Mouse (Mus musculus): ENCODE data around the gene Fgfr2. TPM values are rescaled to one million over a fixed set of nuclear protein-coding genes. Genes with fewer than 3 reads are reported as not detected.

The Fgfr2 gene
- polyA plus RNA-seq, 1 experiment from 2014 or later = 24.1 TPM

DNA sequence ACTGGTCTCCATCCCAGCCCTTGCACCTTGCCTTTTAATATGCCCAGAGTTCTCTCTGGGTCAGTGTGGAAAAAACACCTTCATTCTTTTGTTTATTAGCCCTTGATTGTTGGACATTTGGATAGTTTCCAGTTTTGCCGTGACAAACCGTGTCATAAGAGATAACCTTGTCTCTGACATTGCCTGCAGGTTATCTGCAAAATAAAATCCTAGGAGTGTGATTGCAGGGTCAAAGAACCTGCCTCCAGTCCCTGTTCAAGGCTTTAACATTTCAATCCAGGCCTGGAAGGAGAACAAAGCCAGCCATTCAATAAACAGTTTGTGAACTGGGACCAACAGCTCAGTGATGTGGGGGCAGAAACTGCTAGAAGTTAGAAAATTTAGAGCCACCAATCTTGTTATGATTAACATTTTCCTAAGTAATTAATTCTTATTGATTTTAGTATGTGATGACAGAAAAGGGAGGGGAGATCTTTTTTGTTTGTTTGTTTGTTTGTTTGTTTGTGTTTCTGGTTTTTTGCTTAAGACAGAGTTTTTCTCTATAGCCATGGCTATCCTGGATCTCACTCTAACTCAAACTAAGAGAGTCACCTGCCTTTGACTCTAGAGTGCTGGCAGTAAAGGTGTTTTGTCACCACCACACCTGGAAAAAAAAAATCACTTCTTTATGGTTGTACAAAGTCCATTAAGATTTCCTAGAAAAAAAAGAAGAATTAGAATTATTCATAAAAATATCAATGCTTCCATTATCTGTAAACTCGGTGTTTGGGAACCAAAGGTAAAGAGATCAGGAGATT is 537.3 kb downstream of the Fgfr2 start:
- no peaks in the 10 kb centered on the region for H3K36me3 ChIP-seq (ENCODE audit: control insufficient read depth, insufficient read depth, low read length)
- no peaks in the 10 kb centered on the region for H3K27me3 ChIP-seq (replicated peaks; ENCODE audit: control insufficient read depth, insufficient read depth, low read length)
- H3K4me2 ChIP-seq (ENCODE audit: low read length) = no peak overlapping the region
- H3K9ac ChIP-seq (ENCODE audit: low read depth, low read length) = no peak overlapping the region
- H3K4me3 ChIP-seq (ENCODE audit: low read length) = no peak overlapping the region
- ATAC-seq = no peak
- no peaks in the 10 kb centered on the region for H3K4me1 ChIP-seq (ENCODE audit: control insufficient read depth, insufficient read depth, low read depth, low read length)
- whole genome bisulfite sequencing = 73% methylated on average over 3 of the region's 3 CpGs
- H3K27ac ChIP-seq (ENCODE audit: low read depth, low read length) = no peak overlapping the region
- no peaks in the 10 kb centered on the region for H3K9me3 ChIP-seq (ENCODE audit: control insufficient read depth, low read length)

DNA sequence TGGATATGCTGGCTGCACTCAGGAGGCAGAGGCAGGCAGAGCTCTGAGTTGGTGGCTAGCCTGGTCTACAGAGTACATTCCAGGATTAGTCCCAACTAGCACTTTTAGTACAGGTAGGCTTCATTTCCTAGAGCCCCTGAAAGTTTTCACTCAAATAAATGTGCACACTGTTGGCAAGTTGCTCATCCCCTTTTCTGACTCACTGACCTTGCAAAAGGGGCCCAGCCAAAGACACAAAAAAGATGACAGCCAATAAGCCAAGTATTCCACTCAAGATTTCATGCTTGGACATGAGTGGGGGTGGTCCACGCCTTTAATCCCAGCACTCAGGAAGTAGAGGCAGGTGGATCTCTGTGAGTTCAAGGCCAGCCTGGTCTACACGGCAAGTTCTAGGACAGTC is 541.7 kb downstream of the Fgfr2 start:
- WGBS = 95% methylated on average over 2 of the region's 2 CpGs
- Histone ChIP-seq H3K27ac (ENCODE audit: low read depth, low read length) (no peak overlapping the region), H3K4me2 (ENCODE audit: low read length) (no peak overlapping the region), H3K9me3 (ENCODE audit: control insufficient read depth, low read length) (no peaks in the 10 kb centered on the region), H3K4me3 (ENCODE audit: low read length) (no peak overlapping the region), H3K36me3 (ENCODE audit: control insufficient read depth, insufficient read depth, low read length) (no peaks in the 10 kb centered on the region), H3K4me1 (ENCODE audit: control insufficient read depth, insufficient read depth, low read depth, low read length) (peaks cover 3% of the 10 kb centered on the region), H3K9ac (ENCODE audit: low read depth, low read length) (no peak overlapping the region), H3K27me3 (replicated peaks; ENCODE audit: control insufficient read depth, insufficient read depth, low read length) (no peaks in the 10 kb centered on the region)
- ATAC-seq = no peak

DNA sequence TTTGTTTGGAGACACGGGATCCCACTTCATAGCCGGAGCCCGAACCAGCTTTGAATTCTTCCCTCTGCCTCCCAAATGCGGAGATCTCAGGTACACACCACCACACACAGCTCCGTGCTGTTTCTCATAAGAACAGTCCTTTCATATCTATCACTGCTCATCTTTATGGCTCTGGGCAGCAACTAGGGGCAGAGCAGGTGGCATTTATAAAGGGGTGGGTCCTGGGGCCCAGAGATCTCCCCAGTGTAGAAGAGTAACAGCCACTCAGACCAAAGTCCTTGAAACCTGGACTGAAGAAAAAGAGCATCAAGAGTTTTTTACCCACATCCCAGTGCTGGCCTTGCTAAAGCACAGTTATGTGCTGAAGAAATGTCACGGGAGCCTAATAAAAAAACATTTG is 542.6 kb downstream of the Fgfr2 start:
- Histone ChIP-seq H3K27ac (ENCODE audit: low read depth, low read length) (no peak overlapping the region), H3K36me3 (ENCODE audit: control insufficient read depth, insufficient read depth, low read length) (no peaks in the 10 kb centered on the region), H3K9me3 (ENCODE audit: control insufficient read depth, low read length) (no peaks in the 10 kb centered on the region), H3K4me1 (ENCODE audit: control insufficient read depth, insufficient read depth, low read depth, low read length) (peaks cover 4% of the 10 kb centered on the region), H3K4me3 (ENCODE audit: low read length) (no peak overlapping the region), H3K27me3 (replicated peaks; ENCODE audit: control insufficient read depth, insufficient read depth, low read length) (no peaks in the 10 kb centered on the region), H3K4me2 (ENCODE audit: low read length) (no peak overlapping the region), H3K9ac (ENCODE audit: low read depth, low read length) (no peak overlapping the region)
- no peak for ATAC-seq
- WGBS = 86% methylated on average over 6 of the region's 6 CpGs

DNA sequence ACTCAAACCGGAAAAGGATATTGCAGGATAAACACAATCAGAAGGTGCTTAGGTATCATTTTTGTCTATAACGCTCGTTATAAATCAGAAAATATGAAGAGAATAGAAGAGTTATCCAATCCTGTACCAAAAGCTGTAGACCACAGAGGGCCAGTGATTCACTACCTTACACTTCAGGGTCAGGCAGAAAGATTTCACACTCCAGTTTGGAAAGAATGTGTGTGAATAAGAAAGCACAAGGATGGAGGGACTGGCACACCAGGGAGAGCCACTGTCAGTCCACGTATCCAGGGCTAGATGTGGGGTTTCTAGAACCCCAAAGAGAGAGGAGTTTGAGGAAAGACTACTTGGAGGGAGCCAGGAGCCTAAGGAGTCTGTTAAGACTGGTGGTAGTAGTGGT is 546.3 kb downstream of the Fgfr2 start:
- H3K4me2 ChIP-seq (ENCODE audit: low read length) = peak overlapping the region; percentile 80
- 65% methylated on average over 4 of the region's 4 CpGs for WGBS

DNA sequence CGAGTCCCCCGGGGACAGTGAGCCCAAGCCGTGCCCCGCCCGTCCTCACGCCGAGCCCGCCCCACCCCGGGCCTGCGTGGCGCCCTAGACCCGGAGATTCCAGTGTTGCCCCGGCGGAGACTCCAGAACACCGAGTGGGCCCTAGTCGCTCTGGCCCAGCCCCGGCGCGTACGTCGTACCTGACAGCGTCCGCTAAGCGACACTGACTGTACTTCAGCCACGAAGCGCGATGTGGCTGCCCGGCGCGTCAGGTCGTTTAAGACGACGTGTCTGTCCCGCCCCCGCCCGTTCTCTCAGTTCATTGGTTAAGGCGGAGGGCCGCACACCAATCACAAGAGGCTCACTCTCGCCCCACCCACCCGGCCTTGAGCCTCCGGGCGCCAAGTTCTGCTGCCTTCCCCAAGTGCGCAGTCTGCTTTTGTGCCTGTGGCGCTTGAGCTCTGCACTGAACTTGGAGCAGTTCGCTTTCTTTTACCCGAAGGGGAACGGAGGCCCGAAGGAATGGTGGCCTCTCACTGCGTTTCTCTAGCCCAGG is 547.0 kb downstream of the Fgfr2 start, which contains the start of gene Oat:
TSS of gene Oat (minus strand) at position 283 of the 535 bp plus-strand sequence.
- Histone ChIP-seq H3K4me3 (ENCODE audit: low read length) (peak within 1 kb of the TSS; percentile 88), H3K9me3 (ENCODE audit: control insufficient read depth, low read length) (no peaks in the 10 kb centered on the region), H3K27ac (ENCODE audit: low read depth, low read length) (peak within 1 kb of the TSS; percentile 92), H3K9ac (ENCODE audit: low read depth, low read length) (peak within 1 kb of the TSS; percentile 77), H3K27me3 (replicated peaks; ENCODE audit: control insufficient read depth, insufficient read depth, low read length) (no peaks in the 10 kb centered on the region), H3K4me2 (ENCODE audit: low read length) (peak within 1 kb of the TSS; percentile 80), H3K4me1 (ENCODE audit: control insufficient read depth, insufficient read depth, low read depth, low read length) (peaks cover 7% of the 10 kb centered on the region), H3K36me3 (ENCODE audit: control insufficient read depth, insufficient read depth, low read length) (no peaks in the 10 kb centered on the region)
- WGBS = under 1% methylated on average over 44 of the region's 49 CpGs
- ATAC-seq = peak; percentile 97

More for the DNA sequence above, 546.3 kb downstream of the Fgfr2 start:
- Histone ChIP-seq H3K27ac (ENCODE audit: low read depth, low read length) (no peak overlapping the region), H3K36me3 (ENCODE audit: control insufficient read depth, insufficient read depth, low read length) (no peaks in the 10 kb centered on the region), H3K4me1 (ENCODE audit: control insufficient read depth, insufficient read depth, low read depth, low read length) (peaks cover 4% of the 10 kb centered on the region), H3K9ac (ENCODE audit: low read depth, low read length) (no peak overlapping the region), H3K4me3 (ENCODE audit: low read length) (no peak overlapping the region), H3K27me3 (replicated peaks; ENCODE audit: control insufficient read depth, insufficient read depth, low read length) (no peaks in the 10 kb centered on the region), H3K9me3 (ENCODE audit: control insufficient read depth, low read length) (no peaks in the 10 kb centered on the region)
- ATAC-seq = no peak

DNA sequence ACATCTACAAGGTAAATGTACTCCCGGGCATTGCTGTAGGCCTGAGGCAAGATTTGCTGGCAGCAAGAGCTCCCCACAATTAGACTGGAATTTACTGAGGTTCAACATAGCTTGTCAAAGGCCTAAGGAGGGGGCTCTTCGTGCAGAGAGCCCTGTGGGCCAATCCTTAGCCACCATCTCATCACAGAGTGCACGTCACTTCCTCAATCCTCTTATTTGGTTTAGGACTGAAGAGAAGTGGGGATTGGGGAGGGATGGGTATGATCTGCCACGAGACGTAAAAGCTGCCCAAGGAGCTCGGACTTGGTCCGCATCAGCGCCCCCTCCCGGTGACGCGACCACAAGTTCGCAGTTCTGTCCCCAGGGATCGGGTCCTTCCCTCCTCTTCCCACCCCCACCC is 547.5 kb downstream of the Fgfr2 start:
- peak overlapping the region; percentile 80 for H3K4me2 ChIP-seq (ENCODE audit: low read length)
- 0% methylated on average over 13 of the region's 13 CpGs for whole genome bisulfite sequencing

DNA sequence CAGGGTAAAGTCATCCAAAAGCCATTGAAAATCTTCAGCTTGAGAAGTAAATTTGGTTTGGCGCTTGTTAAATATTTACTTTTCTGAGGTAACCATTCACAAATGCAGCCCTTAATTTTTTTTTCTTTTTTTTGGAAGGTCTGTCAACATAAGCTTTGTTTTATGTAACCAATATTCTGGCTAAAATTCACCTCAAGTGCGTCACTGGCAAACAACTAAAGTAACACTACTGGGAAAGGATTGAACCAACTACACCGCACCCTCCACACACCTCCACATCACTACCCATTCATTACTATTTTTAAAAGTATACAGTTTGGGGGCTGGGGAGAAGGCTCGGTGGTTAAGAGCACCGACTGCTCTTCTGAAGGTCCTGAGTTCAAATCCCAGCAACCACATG is 548.5 kb downstream of the Fgfr2 start:
- no peak overlapping the region for H3K27ac ChIP-seq (ENCODE audit: low read depth, low read length)
- no peak overlapping the region for H3K9ac ChIP-seq (ENCODE audit: low read depth, low read length)
- no peak overlapping the region for H3K4me2 ChIP-seq (ENCODE audit: low read length)
- no peaks in the 10 kb centered on the region for H3K27me3 ChIP-seq (replicated peaks; ENCODE audit: control insufficient read depth, insufficient read depth, low read length)
- 89% methylated on average over 5 of the region's 5 CpGs for WGBS
- no peak overlapping the region for H3K4me3 ChIP-seq (ENCODE audit: low read length)
- H3K4me1 ChIP-seq (ENCODE audit: control insufficient read depth, insufficient read depth, low read depth, low read length) = peaks cover 7% of the 10 kb centered on the region
- no peaks in the 10 kb centered on the region for H3K36me3 ChIP-seq (ENCODE audit: control insufficient read depth, insufficient read depth, low read length)
- no peaks in the 10 kb centered on the region for H3K9me3 ChIP-seq (ENCODE audit: control insufficient read depth, low read length)
- no peak for ATAC-seq

More for the DNA sequence above, 547.5 kb downstream of the Fgfr2 start:
- Histone ChIP-seq H3K27ac (ENCODE audit: low read depth, low read length) (peak overlapping the region; percentile 92), H3K9ac (ENCODE audit: low read depth, low read length) (peak overlapping the region; percentile 77), H3K27me3 (replicated peaks; ENCODE audit: control insufficient read depth, insufficient read depth, low read length) (no peaks in the 10 kb centered on the region), H3K4me3 (ENCODE audit: low read length) (peak overlapping the region; percentile 88), H3K36me3 (ENCODE audit: control insufficient read depth, insufficient read depth, low read length) (no peaks in the 10 kb centered on the region), H3K9me3 (ENCODE audit: control insufficient read depth, low read length) (no peaks in the 10 kb centered on the region), H3K4me1 (ENCODE audit: control insufficient read depth, insufficient read depth, low read depth, low read length) (peaks cover 7% of the 10 kb centered on the region)
- peak; percentile 89 for ATAC-seq

DNA sequence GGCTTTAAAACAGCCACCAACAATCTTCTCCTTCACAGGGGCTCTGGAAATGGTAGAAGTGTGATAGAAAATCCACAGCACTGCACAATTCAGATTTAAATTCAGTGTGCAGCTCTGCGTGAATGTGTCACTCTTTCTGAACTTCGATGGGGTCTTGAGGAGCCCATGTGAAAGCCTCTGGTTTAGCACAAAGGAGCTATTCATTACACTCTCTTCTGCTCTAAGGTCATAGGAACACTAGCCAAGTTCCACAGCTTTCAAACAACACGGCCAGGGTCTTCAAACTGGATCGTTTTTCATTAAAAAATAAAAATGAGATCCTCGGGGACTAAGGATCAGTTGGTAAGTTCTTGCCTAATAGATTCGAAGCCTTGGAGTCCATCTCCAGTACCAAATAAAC is 549.9 kb downstream of the Fgfr2 start:
- H3K9ac ChIP-seq (ENCODE audit: low read depth, low read length) = no peak overlapping the region
- peaks cover 7% of the 10 kb centered on the region for H3K4me1 ChIP-seq (ENCODE audit: control insufficient read depth, insufficient read depth, low read depth, low read length)
- no peak for ATAC-seq
- H3K27me3 ChIP-seq (replicated peaks; ENCODE audit: control insufficient read depth, insufficient read depth, low read length) = no peaks in the 10 kb centered on the region
- no peak overlapping the region for H3K4me3 ChIP-seq (ENCODE audit: low read length)
- 27% methylated on average over 6 of the region's 6 CpGs for WGBS
- 0 out of 2 replicates have a peak overlapping the region, but pooled peaks have one; percentile 13 for H3K4me2 ChIP-seq (ENCODE audit: low read length)
- no peaks in the 10 kb centered on the region for H3K9me3 ChIP-seq (ENCODE audit: control insufficient read depth, low read length)
- peak overlapping the region; percentile 55; the same call in 1 of the 2 replicates for H3K27ac ChIP-seq (ENCODE audit: low read depth, low read length)
- no peaks in the 10 kb centered on the region for H3K36me3 ChIP-seq (ENCODE audit: control insufficient read depth, insufficient read depth, low read length)

DNA sequence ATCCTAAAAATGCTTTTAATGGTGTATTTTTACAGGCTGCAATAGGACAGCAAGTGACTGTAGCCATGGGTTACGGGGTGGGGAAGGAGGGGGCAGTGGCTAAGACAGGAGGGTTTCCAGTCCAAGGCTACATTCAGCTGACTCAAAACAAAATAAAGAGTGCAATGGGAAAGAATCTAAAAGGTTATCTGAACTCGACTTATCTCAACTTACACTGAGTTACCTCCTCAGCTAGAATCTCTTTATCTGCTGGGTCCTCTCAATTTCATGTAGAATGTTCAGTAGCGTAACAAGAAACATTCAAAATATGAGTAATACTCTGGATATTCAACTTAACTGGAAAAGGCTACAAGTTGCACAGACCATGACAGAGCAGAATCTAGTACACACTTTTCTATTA is 550.4 kb downstream of the Fgfr2 start:
- peaks cover 7% of the 10 kb centered on the region for H3K4me1 ChIP-seq (ENCODE audit: control insufficient read depth, insufficient read depth, low read depth, low read length)
- no peaks in the 10 kb centered on the region for H3K27me3 ChIP-seq (replicated peaks; ENCODE audit: control insufficient read depth, insufficient read depth, low read length)
- no peaks in the 10 kb centered on the region for H3K36me3 ChIP-seq (ENCODE audit: control insufficient read depth, insufficient read depth, low read length)
- H3K4me3 ChIP-seq (ENCODE audit: low read length) = no peak overlapping the region
- no peak overlapping the region for H3K4me2 ChIP-seq (ENCODE audit: low read length)
- H3K9me3 ChIP-seq (ENCODE audit: control insufficient read depth, low read length) = no peaks in the 10 kb centered on the region
- H3K9ac ChIP-seq (ENCODE audit: low read depth, low read length) = no peak overlapping the region
- ATAC-seq = no peak
- WGBS = 66% methylated on average over 3 of the region's 3 CpGs
- peak overlapping the region; percentile 52; the same call in 1 of the 2 replicates for H3K27ac ChIP-seq (ENCODE audit: low read depth, low read length)
